Comparison of ENCODE assay signal across 9 mouse cellular contexts in genomic region chr13:105442576-105442975, GRCm38 (mm10). TPM values are rescaled to one million over a fixed set of nuclear protein-coding genes. Genes with fewer than 3 reads are reported as not detected.
A peak's percentile ranks its signal among the peaks of the same experiment; 100 is the strongest.
DNase-seq lines count a peak whose midpoint lies in the region; ATAC-seq lines count a peak whose summit lies in the region.
"Had no signal": no experiment of that assay in that cellular context is flagged by ENCODE, and none has a peak within 500 bp of the region (broad histone marks: within the 10 kb centered on the region; RNA-seq: fewer than 3 reads in every experiment).

No protein-coding gene starts in this region.

- no peaks in the 10 kb centered on the region for H3K36me3 ChIP-seq in liver, embryonic 12.5 days
- no peaks in the 10 kb centered on the region for H3K36me3 ChIP-seq in liver, embryonic 11.5 days (ENCODE audit: control insufficient read depth, insufficient read depth, low read length)
- no peaks in the 10 kb centered on the region for H3K36me3 ChIP-seq in neural tube, embryonic 15.5 days

- 4% methylated on average over 6 of the region's 6 CpGs for whole genome bisulfite sequencing in liver, embryonic 12.5 days (ENCODE audit: insufficient replicate concordance)
- 3% methylated on average over 6 of the region's 6 CpGs for WGBS in liver, embryonic 11.5 days
- 4% methylated on average over 6 of the region's 6 CpGs for WGBS in neural tube, embryonic 15.5 days

- no peaks in the 10 kb centered on the region for H3K4me1 ChIP-seq in liver, embryonic 12.5 days
- no peaks in the 10 kb centered on the region for H3K4me1 ChIP-seq in liver, embryonic 11.5 days (replicated peaks; ENCODE audit: control insufficient read depth, insufficient read depth, low read length)
- peaks cover 17% of the 10 kb centered on the region for H3K4me1 ChIP-seq in neural tube, embryonic 15.5 days

- H3K27ac ChIP-seq in liver, embryonic 12.5 days, result no peak overlapping the region
- no peak overlapping the region for H3K27ac ChIP-seq in liver, embryonic 11.5 days (ENCODE audit: low read depth, low read length)
- no peak overlapping the region for H3K27ac ChIP-seq in neural tube, embryonic 15.5 days (replicated peaks)

- peak; percentile 47 for DNase-seq in liver
- DNase-seq in adrenal gland, adult 2 months, result peak; percentile 15
- DNase-seq in embryo, embryonic 10.5 days (ENCODE audit: low spot score), result peak; percentile 85
- DNase-seq in kidney, adult 9 months, result peak; percentile 44
- DNase-seq in liver, embryonic 11.5 days (ENCODE audit: low spot score), result peak; percentile 37

- no peak overlapping the region for H3K4me2 ChIP-seq in liver, embryonic 12.5 days
- no peak overlapping the region for H3K4me2 ChIP-seq in liver, embryonic 11.5 days
- H3K4me2 ChIP-seq in neural tube, embryonic 15.5 days, result 0 out of 2 replicates have a peak overlapping the region, but pooled peaks have one; percentile 22

- ATAC-seq in liver, embryonic 12.5 days, result no peak
- no peak for ATAC-seq in liver, embryonic 11.5 days (replicated peaks; ENCODE audit: low FRiP score)
- ATAC-seq in neural tube, embryonic 15.5 days (ENCODE audit: low FRiP score), result peak; percentile 60; the same call in 1 of the 2 replicates
- ATAC-seq in monocyte, adult 5-6 weeks (replicated peaks; ENCODE audit: insufficient number of reproducible peaks, low FRiP score, low TSS enrichment, poor library complexity, severe bottlenecking), result no peak

- H3K9me3 ChIP-seq in liver, embryonic 12.5 days (replicated peaks), result no peaks in the 10 kb centered on the region
- H3K9me3 ChIP-seq in liver, embryonic 11.5 days (ENCODE audit: control insufficient read depth, low read length), result no peaks in the 10 kb centered on the region
- no peaks in the 10 kb centered on the region for H3K9me3 ChIP-seq in neural tube, embryonic 15.5 days (replicated peaks)

- H3K27me3 ChIP-seq in liver, embryonic 12.5 days (replicated peaks), result peaks cover 43% of the 10 kb centered on the region
- peaks cover 37% of the 10 kb centered on the region for H3K27me3 ChIP-seq in liver, embryonic 11.5 days (replicated peaks; ENCODE audit: control insufficient read depth, insufficient read depth, low read length)
- H3K27me3 ChIP-seq in neural tube, embryonic 15.5 days (replicated peaks), result peaks cover 44% of the 10 kb centered on the region

- no peak overlapping the region for H3K9ac ChIP-seq in liver, embryonic 12.5 days
- no peak overlapping the region for H3K9ac ChIP-seq in liver, embryonic 11.5 days (ENCODE audit: low read depth, low read length)
- H3K9ac ChIP-seq in neural tube, embryonic 15.5 days (replicated peaks), result no peak overlapping the region

- no peak overlapping the region for H3K4me3 ChIP-seq in liver, embryonic 12.5 days
- H3K4me3 ChIP-seq in liver, embryonic 11.5 days (ENCODE audit: low read depth, low read length), result no peak overlapping the region
- H3K4me3 ChIP-seq in neural tube, embryonic 15.5 days (replicated peaks), result no peak overlapping the region

RNA-seq across cellular contexts. Expression of gene Htr1a, which starts 0.9 kb away (rescaled TPM):
- polyA plus RNA-seq in liver, embryonic 12.5 days (2016; fragmentation: Nextera tagmentation; extraction: Ambion mirVana), result not detected in 2 replicates
- not detected for total RNA-seq in adrenal gland, adult 2 months (2021)
- not detected in 2 replicates for polyA plus RNA-seq in adrenal gland, adult 2 months (2012; rRNA removed)
- not detected in 2 replicates for polyA plus RNA-seq in liver, embryonic 11.5 days (2014; fragmentation: Nextera tagmentation; extraction: Ambion mirVana)
- 3.8 and 5.1 TPM in 2 replicates for polyA plus RNA-seq in neural tube, embryonic 15.5 days (2015; fragmentation: Nextera tagmentation; extraction: Ambion mirVana)
- not detected in 3 replicates for total RNA-seq in monocyte, adult 5-6 weeks (2017)
- polyA plus RNA-seq: heart, embryonic 14.5 days had no signal

Comparison
In these comparisons a context has a peak if more than half of its experiments do, and no peak if none do; other contexts are left out.
1. DNase-seq: peak in every context shown above with its lines; median percentile 85 in embryo, embryonic 10.5 days; 47 in liver; 44 in kidney, adult 9 months; 37 in liver, embryonic 11.5 days; 15 in adrenal gland, adult 2 months.